Mouse (Mus musculus) layer of hippocampus, postnatal 10 days (tissue): ENCODE measurements at regions not wholly inside any gene's neighbourhood (a gene's known extent, or its start where the extent isn't known, plus 50 kb on each side); places are given as distances from the start of the nearest gene placed in this dataset.

Experiments used
- DNase-seq, 2 experiments: peaks; one replicate each; pipeline ENCODE4 v3.0.0; 2021; ENCODE audit warnings: low spot score in 2 of 2
- microRNA-seq, 2 experiments: library from miRNA; unstranded; fragments of <30 nt; microRNA quantifications; one replicate each; pipeline ENCODE4 v1.2.0; 2021

DNA sequence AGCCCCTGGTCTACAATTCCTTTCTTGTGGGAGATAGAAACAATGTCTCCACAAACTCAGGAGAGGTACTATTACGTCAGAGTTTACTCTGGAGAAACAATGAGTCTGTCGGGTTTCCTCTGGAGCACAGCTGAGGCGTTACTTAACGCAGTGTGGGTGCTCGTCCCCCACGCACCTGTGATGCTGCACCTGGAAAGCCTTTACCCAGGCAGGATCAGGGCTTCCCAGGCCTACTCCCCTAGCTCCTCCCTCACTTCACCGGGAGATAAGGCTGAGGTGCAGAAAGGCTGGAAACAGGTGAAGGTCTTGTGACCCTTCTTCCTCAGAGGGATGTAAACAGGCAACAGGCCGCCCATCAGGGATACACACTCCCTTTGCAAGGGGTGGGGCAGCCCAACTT, 80.7 kb upstream of the Nr5a2 start:
- no peak for DNase-seq

DNA sequence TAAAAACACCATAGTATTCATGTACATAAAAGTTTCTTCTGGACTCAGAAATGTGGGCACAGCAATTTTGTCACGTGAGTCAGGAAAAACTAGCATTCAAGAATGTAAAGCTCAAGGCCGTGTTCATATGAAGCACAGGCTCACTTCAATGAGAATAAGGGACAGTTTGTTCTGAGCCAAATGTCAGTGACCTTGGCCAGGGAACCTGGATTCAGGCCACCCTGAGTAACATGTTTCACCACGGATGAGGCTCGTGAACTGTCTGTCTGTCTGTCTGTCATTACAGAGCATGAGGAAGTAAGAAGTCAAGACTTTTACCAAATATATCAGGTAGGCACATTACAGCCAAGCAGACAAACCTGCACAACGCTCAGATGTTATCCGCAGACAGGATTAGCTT, 74.3 kb upstream of the Nr5a2 start:
- DNase-seq, result no peak

DNA sequence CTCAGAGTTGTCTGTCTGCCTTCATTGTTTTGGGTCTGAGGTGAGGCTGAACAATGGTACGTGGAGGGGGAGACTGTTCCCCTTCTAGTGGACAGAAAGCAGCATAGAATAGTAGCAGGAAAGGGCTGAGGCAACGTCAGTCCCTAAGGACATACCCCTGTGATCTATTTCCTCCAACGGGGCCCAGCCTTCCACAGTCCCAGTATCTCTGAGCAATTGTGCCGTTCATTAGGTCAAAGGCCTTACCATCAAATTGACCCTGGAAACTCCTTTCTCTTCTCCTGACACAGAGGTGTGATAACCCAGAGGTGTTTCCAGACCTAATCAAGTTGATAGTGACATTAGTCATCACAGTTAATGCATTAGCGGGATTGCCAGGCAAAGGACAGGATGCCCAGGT, 73.4 kb upstream of the Nr5a2 start:
- no peak for DNase-seq

DNA sequence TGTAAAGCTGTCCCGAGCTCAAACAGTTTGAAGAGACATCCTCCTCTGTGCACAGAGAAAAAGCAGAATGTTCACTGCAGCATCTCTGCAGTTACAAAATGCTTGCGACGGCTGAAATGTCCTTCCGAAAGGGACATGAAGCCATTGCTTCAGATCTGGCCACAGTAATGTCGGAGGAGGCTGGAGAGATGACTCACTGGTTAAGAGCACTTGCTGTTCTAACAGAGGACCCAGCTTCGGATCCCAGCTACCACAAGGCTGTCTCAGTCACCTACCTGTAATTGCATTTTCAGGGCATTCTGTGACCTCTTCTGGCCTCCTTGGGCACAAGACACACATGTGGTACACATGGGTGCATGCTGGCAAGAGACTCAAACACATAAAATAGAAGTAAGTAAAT, 63.5 kb upstream of the Nr5a2 start:
- no peak for DNase-seq

DNA sequence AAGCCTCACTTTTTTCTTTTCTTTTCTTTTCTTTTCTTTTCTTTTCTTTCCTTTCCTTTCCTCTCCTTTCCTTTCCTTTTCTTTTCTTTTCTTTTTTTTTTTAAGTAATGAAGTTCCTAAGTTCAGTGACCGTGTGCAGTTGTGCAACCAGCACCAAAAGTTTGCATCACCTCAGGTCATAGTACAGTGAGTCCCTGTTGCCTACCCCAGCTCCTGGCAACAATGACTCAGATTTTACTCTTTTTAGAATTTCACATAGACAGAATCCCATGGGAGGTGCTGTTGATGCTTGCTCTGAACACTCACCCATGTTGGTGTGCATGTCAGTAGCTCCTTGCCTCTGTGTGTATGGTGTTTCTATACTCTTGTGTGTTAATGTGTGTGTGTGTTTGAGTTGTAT, 60.3 kb upstream of the Nr5a2 start:
- no peak for DNase-seq

DNA sequence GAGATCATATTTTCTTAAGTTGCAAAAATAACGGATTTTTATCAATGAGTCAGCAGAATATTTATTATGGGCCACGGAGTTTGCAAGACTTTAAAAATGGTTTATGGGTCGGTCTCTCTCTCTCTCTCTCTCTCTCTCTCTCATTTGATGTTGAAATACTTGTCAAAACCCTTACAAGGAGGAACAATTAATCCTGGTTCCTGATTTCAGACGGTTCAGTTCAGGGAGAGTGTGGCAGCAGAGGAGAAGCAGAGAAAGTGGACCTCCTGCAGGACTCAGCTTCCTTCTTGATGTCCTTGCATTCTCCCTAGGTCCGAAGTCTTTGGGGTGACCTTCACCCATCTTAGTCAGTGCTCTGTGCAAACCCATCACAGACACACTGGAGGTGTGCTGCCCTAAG, 57.4 kb upstream of the Nr5a2 start:
- no peak for DNase-seq

DNA sequence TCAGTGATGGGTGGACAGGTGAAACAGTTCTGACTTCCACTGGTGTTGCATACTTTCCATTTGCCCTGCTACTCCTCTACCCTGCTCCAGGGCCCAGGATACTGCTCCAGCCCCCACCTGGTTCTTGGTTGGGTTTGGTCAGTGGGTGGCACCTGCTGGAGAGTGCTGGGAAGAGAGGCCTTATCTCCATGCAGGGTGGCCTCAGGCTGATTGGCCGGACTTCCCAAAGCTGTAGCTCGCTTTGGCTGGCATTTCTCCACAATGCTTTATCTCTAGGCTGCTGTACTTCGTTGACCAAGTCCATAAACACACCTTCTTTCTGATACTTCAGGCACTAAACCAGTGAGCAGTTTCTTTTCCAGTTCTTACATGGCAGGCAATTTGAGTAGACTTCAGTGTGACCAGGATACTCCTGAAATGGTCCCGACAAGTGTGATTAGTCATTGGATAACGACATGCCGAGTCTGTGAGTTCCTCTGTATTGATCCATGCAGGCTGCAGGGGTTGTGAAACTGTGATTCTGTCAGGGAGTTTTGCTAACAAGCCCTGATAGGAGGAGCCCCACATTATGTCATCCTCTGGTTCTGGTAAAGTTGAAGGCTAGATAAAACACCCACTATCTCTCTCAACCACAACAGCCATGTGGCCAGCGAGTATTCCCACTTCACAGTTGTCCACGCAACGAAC, 50.1 kb upstream of the Nr5a2 start:
- no peak for DNase-seq

Small RNA genes lying in the stretch of these regions (microRNA-seq; reads per million reads assigned to microRNA genes)
- gene Mir181a-1 (871 to 909 reads per million in 2 experiments), gene Mir181b-1 (28.8 to 39.8 reads per million in 2 experiments)
